ENCODE assay signal across 8 mouse cellular contexts in genomic region chr5:101688581-101688980, GRCm38 (mm10). TPM values are rescaled to one million over a fixed set of nuclear protein-coding genes. Genes with fewer than 3 reads are reported as not detected.
A peak's percentile ranks its signal among the peaks of the same experiment; 100 is the strongest.
DNase-seq lines count a peak whose midpoint lies in the region; ATAC-seq and TF ChIP-seq lines count a peak whose summit lies in the region.

No protein-coding gene starts in this region.

- H3K4me3 ChIP-seq in kidney, embryonic 14.5 days (ENCODE audit: low read length), result no peak overlapping the region
- no peak overlapping the region for H3K4me3 ChIP-seq in heart, postnatal 0 days (ENCODE audit: low read depth, low read length)
- no peak overlapping the region for H3K4me3 ChIP-seq in lung, postnatal 0 days (ENCODE audit: low read depth, low read length)
- no peak overlapping the region for H3K4me3 ChIP-seq in stomach, postnatal 0 days (ENCODE audit: low read depth, low read length)

- no peaks in the 10 kb centered on the region for H3K36me3 ChIP-seq in kidney, embryonic 14.5 days (ENCODE audit: control insufficient read depth, insufficient read depth, low read length)
- no peaks in the 10 kb centered on the region for H3K36me3 ChIP-seq in heart, postnatal 0 days (replicated peaks; ENCODE audit: control insufficient read depth, insufficient read depth, low read length)
- no peaks in the 10 kb centered on the region for H3K36me3 ChIP-seq in lung, postnatal 0 days (ENCODE audit: insufficient read depth, low read length)
- H3K36me3 ChIP-seq in stomach, postnatal 0 days (ENCODE audit: control insufficient read depth, insufficient read depth, low read length), result no peaks in the 10 kb centered on the region

- no peak for DNase-seq in kidney, adult 9 months
- peak; percentile 80 for DNase-seq in brain, embryonic 14.5 days (ENCODE audit: low read depth)
- DNase-seq in heart, postnatal 0 days (ENCODE audit: low spot score), result no peak
- DNase-seq in lung, postnatal 0 days (ENCODE audit: low spot score), result no peak
- DNase-seq in stomach, postnatal 0 days (ENCODE audit: low spot score), result peak; percentile 27
- no peak for DNase-seq in cerebellum, adult 8-10 months
- DNase-seq in left cerebral cortex, adult 11 months (ENCODE audit: low spot score), result no peak

- H3K27me3 ChIP-seq in kidney, embryonic 14.5 days (ENCODE audit: control insufficient read depth, insufficient read depth, low read length), result 0 out of 2 replicates have a peak, but pooled peaks cover 7% of the 10 kb centered on the region
- no peaks in the 10 kb centered on the region for H3K27me3 ChIP-seq in heart, postnatal 0 days (ENCODE audit: control insufficient read depth, insufficient read depth, low read length)
- H3K27me3 ChIP-seq in lung, postnatal 0 days (replicated peaks; ENCODE audit: insufficient read depth, low read length), result no peaks in the 10 kb centered on the region
- no peaks in the 10 kb centered on the region for H3K27me3 ChIP-seq in stomach, postnatal 0 days (ENCODE audit: control insufficient read depth, insufficient read depth, low read length)

- TF ChIP-seq EP300 in heart, postnatal 0 days (IDR thresholded peaks at IDR 0.05; ENCODE audit: low read depth), result no peak
- TF ChIP-seq EP300 in lung, postnatal 0 days (IDR thresholded peaks at IDR 0.05), result no peak
- TF ChIP-seq EP300 in stomach, postnatal 0 days (optimal IDR thresholded peaks at IDR 0.05), result no peak

- H3K9me3 ChIP-seq in kidney, embryonic 14.5 days (ENCODE audit: control insufficient read depth, low read length), result no peaks in the 10 kb centered on the region
- H3K9me3 ChIP-seq in heart, postnatal 0 days (replicated peaks; ENCODE audit: control insufficient read depth, low read length), result no peaks in the 10 kb centered on the region
- no peaks in the 10 kb centered on the region for H3K9me3 ChIP-seq in lung, postnatal 0 days (ENCODE audit: low read length)
- no peaks in the 10 kb centered on the region for H3K9me3 ChIP-seq in stomach, postnatal 0 days (ENCODE audit: control insufficient read depth, low read length)

- TF ChIP-seq CTCF in brain, embryonic 14.5 days (IDR thresholded peaks at IDR 0.05; ENCODE audit: borderline replicate concordance, extremely low read depth, insufficient read depth, insufficient read length), result peak; percentile 63; the same call in 1 of the 2 replicates
- TF ChIP-seq CTCF in heart, postnatal 0 days (IDR thresholded peaks at IDR 0.05; ENCODE audit: low read depth), result peak; percentile 35
- TF ChIP-seq CTCF in lung, postnatal 0 days (IDR thresholded peaks at IDR 0.05), result peak; percentile 49
- peak; percentile 65 for TF ChIP-seq CTCF in stomach, postnatal 0 days (IDR thresholded peaks at IDR 0.05; ENCODE audit: low read depth)

- H3K4me2 ChIP-seq in kidney, embryonic 14.5 days (replicated peaks; ENCODE audit: low read depth, low read length), result no peak overlapping the region
- no peak overlapping the region for H3K4me2 ChIP-seq in heart, postnatal 0 days (ENCODE audit: low read depth, low read length)
- no peak overlapping the region for H3K4me2 ChIP-seq in lung, postnatal 0 days (replicated peaks; ENCODE audit: low read depth, low read length)
- H3K4me2 ChIP-seq in stomach, postnatal 0 days (replicated peaks; ENCODE audit: low read depth), result no peak overlapping the region

- H3K27ac ChIP-seq in kidney, embryonic 14.5 days (ENCODE audit: low read depth, low read length), result no peak overlapping the region
- no peak overlapping the region for H3K27ac ChIP-seq in heart, postnatal 0 days (ENCODE audit: low read depth)
- H3K27ac ChIP-seq in lung, postnatal 0 days (ENCODE audit: low read length), result no peak overlapping the region
- H3K27ac ChIP-seq in stomach, postnatal 0 days (replicated peaks), result no peak overlapping the region

- WGBS in kidney, embryonic 14.5 days, result 25% methylated on average over 15 of the region's 15 CpGs
- WGBS in heart, postnatal 0 days, result 17% methylated on average over 15 of the region's 15 CpGs
- 18% methylated on average over 15 of the region's 15 CpGs for WGBS in lung, postnatal 0 days
- 28% methylated on average over 15 of the region's 15 CpGs for WGBS in stomach, postnatal 0 days

- no peak for TF ChIP-seq POLR2A in brain, embryonic 14.5 days (IDR thresholded peaks at IDR 0.05; ENCODE audit: borderline replicate concordance, extremely low read depth, insufficient read depth, insufficient read length, poor library complexity, severe bottlenecking)

- no peaks in the 10 kb centered on the region for H3K4me1 ChIP-seq in kidney, embryonic 14.5 days (ENCODE audit: control insufficient read depth, insufficient read depth, low read length)
- H3K4me1 ChIP-seq in heart, postnatal 0 days (ENCODE audit: control insufficient read depth, insufficient read depth), result no peaks in the 10 kb centered on the region
- no peaks in the 10 kb centered on the region for H3K4me1 ChIP-seq in lung, postnatal 0 days (ENCODE audit: insufficient read depth, low read depth, low read length)
- H3K4me1 ChIP-seq in stomach, postnatal 0 days (replicated peaks; ENCODE audit: control insufficient read depth, insufficient read depth), result no peaks in the 10 kb centered on the region

- peak; percentile 68; the same call in 1 of the 2 replicates for ATAC-seq in kidney, embryonic 14.5 days (ENCODE audit: low FRiP score, low TSS enrichment)
- ATAC-seq in heart, postnatal 0 days (ENCODE audit: insufficient read depth, low read depth), result no peak
- no peak for ATAC-seq in lung, postnatal 0 days
- no peak for ATAC-seq in stomach, postnatal 0 days (ENCODE audit: low FRiP score, low TSS enrichment)

- no peak overlapping the region for H3K9ac ChIP-seq in kidney, embryonic 14.5 days (ENCODE audit: low read depth, low read length)
- no peak overlapping the region for H3K9ac ChIP-seq in heart, postnatal 0 days (replicated peaks; ENCODE audit: low read depth, low read length)
- H3K9ac ChIP-seq in lung, postnatal 0 days (replicated peaks; ENCODE audit: low read depth), result no peak overlapping the region
- no peak overlapping the region for H3K9ac ChIP-seq in stomach, postnatal 0 days (ENCODE audit: low read length)

RNA-seq across cellular contexts. Expression of gene Nkx6-1, which starts 23.8 kb away (rescaled TPM):
- 0.70 and 0.86 TPM in 2 replicates for polyA plus RNA-seq in kidney, embryonic 14.5 days (2014; fragmentation: Nextera tagmentation; extraction: Ambion mirVana)
- 3.3 and 9.3 TPM in 2 replicates for polyA plus RNA-seq in brain, embryonic 14.5 days (2012; rRNA removed)
- not detected in 2 replicates for total RNA-seq in heart, postnatal 0 days (2014; rRNA removed; ENCODE audit: low replicate concordance)
- polyA plus RNA-seq in heart, postnatal 0 days (2015; fragmentation: Nextera tagmentation; extraction: Ambion mirVana), result not detected in 2 replicates
- 0.07 and 0.13 TPM in 2 replicates for polyA plus RNA-seq in lung, postnatal 0 days (2015; fragmentation: Nextera tagmentation; extraction: Ambion mirVana)
- polyA plus RNA-seq in stomach, postnatal 0 days (2015; fragmentation: Nextera tagmentation; extraction: Ambion mirVana), result 1.6 and 2.8 TPM in 2 replicates

Comparison
In these comparisons a context has a peak if more than half of its experiments do, and no peak if none do; other contexts are left out.
1. DNase-seq: peak in brain, embryonic 14.5 days (single experiment) and stomach, postnatal 0 days (single experiment); none in kidney, adult 9 months (single experiment), heart, postnatal 0 days (single experiment), lung, postnatal 0 days (single experiment), cerebellum, adult 8-10 months (single experiment) and left cerebral cortex, adult 11 months (single experiment).
2. Peak in every context shown above with its lines, with median percentiles within 50 percentile points of each other: CTCF ChIP-seq.